In genomic region chr17:30005451-30005941, GRCm38 (mm10) we compare ENCODE assay signal across 8 mouse cellular contexts. TPM values are rescaled to one million over a fixed set of nuclear protein-coding genes. Genes with fewer than 3 reads are reported as not detected.
DNase-seq lines count a peak whose midpoint lies in the region; ATAC-seq lines count a peak whose summit lies in the region.

No protein-coding gene starts in this region.

- H3K4me1 ChIP-seq in embryonic facial prominence, embryonic 13.5 days, result peaks cover 44% of the 10 kb centered on the region
- peaks cover 40% of the 10 kb centered on the region for H3K4me1 ChIP-seq in limb, embryonic 10.5 days

- H3K4me2 ChIP-seq in embryonic facial prominence, embryonic 13.5 days, result peak overlapping the region; percentile 73

- H3K9ac ChIP-seq in embryonic facial prominence, embryonic 13.5 days, result peak overlapping the region; percentile 96

- intact Hi-C loops in heart, postnatal 14 days (cut with DNase I), result no loop called here
- intact Hi-C loops in left cerebral cortex, postnatal 14 days (cut with DNase I), result no loop called here

- H3K27ac ChIP-seq in embryonic facial prominence, embryonic 13.5 days, result peak overlapping the region; percentile 99
- H3K27ac ChIP-seq in limb, embryonic 10.5 days, result peak overlapping the region; percentile 100

- WGBS in embryonic facial prominence, embryonic 13.5 days, result 2% methylated on average over 19 of the region's 19 CpGs
- WGBS in limb, embryonic 10.5 days, result under 1% methylated on average over 19 of the region's 19 CpGs

- peak; percentile 61 for DNase-seq in CD4-positive helper T cell, adult 2 months (ENCODE audit: low read depth, low spot score)
- peak; percentile 62 to 85 for DNase-seq in adrenal gland, adult (ENCODE audit: inconsistent age in 2 of 2, low spot score in 1 of 2)
- DNase-seq in heart, postnatal 14 days, result peak; percentile 43 to 48
- peak; percentile 66 for DNase-seq in limb, embryonic 10.5 days (ENCODE audit: low spot score)
- DNase-seq in mesoderm, embryonic 11.5 days (ENCODE audit: low read depth, low spot score), result peak; percentile 37
- DNase-seq in spleen, postnatal 36 days (ENCODE audit: low spot score in 2 of 2), result peak; percentile 51 to 56
- no peak for DNase-seq in left cerebral cortex, postnatal 14 days (ENCODE audit: low spot score in 2 of 2)

- peak; percentile 32; the same call in 1 of the 2 replicates for ATAC-seq in embryonic facial prominence, embryonic 13.5 days (ENCODE audit: insufficient number of reproducible peaks, insufficient read depth, low FRiP score, low TSS enrichment, low read depth)

- H3K36me3 ChIP-seq in embryonic facial prominence, embryonic 13.5 days, result peaks cover 8% of the 10 kb centered on the region; the same call in 1 of the 2 replicates
- peaks cover 26% of the 10 kb centered on the region for H3K36me3 ChIP-seq in limb, embryonic 10.5 days

- H3K4me3 ChIP-seq in embryonic facial prominence, embryonic 13.5 days, result peak overlapping the region; percentile 88
- peak overlapping the region; percentile 100 for H3K4me3 ChIP-seq in limb, embryonic 10.5 days

- no peaks in the 10 kb centered on the region for H3K9me3 ChIP-seq in embryonic facial prominence, embryonic 13.5 days
- no peaks in the 10 kb centered on the region for H3K9me3 ChIP-seq in limb, embryonic 10.5 days (replicated peaks)

- H3K27me3 ChIP-seq in embryonic facial prominence, embryonic 13.5 days, result no peaks in the 10 kb centered on the region
- no peaks in the 10 kb centered on the region for H3K27me3 ChIP-seq in limb, embryonic 10.5 days (ENCODE audit: low read depth, poor library complexity, severe bottlenecking)

RNA-seq across cellular contexts. Expression of gene Zfand3, which starts 1.0 kb away (rescaled TPM):
- 46.2 and 55.2 TPM in 2 replicates for polyA plus RNA-seq in embryonic facial prominence, embryonic 13.5 days (2015; fragmentation: Nextera tagmentation; extraction: Ambion mirVana)
- 100 to 1,000 TPM; 118 to 128 TPM for total RNA-seq in heart, postnatal 14 days (2021)
- polyA plus RNA-seq in limb, embryonic 10.5 days (2016; fragmentation: Nextera tagmentation; extraction: Ambion mirVana), result 53.9 and 62.8 TPM in 2 replicates
- total RNA-seq in left cerebral cortex, postnatal 14 days (2021), result 100 to 1,000 TPM; 106 to 114 TPM

RNA-seq across cellular contexts. Expression of gene Mdga1, which starts 35.6 kb away (rescaled TPM):
- polyA plus RNA-seq in embryonic facial prominence, embryonic 13.5 days (2015; fragmentation: Nextera tagmentation; extraction: Ambion mirVana), result 3.0 and 3.5 TPM in 2 replicates
- total RNA-seq in heart, postnatal 14 days (2021), result 10 to 100 TPM; 16.0 to 22.2 TPM
- 1.2 and 4.0 TPM in 2 replicates for polyA plus RNA-seq in limb, embryonic 10.5 days (2016; fragmentation: Nextera tagmentation; extraction: Ambion mirVana)
- total RNA-seq in left cerebral cortex, postnatal 14 days (2021), result 10 to 100 TPM; 39.4 to 42.1 TPM

Comparison
In these comparisons a context has a peak if more than half of its experiments do, and no peak if none do; other contexts are left out.
1. DNase-seq: peak in CD4-positive helper T cell, adult 2 months (single experiment), adrenal gland, adult (2 of 2), heart, postnatal 14 days (2 of 2), limb, embryonic 10.5 days (single experiment), mesoderm, embryonic 11.5 days (single experiment) and spleen, postnatal 36 days (2 of 2); none in left cerebral cortex, postnatal 14 days (0 of 2).